Mouse (Mus musculus): Measurements from ENCODE around the gene Fgfr2. TPM values are rescaled to one million over a fixed set of nuclear protein-coding genes. Genes with fewer than 3 reads are reported as not detected.

Gene Fgfr2
- polyA plus RNA-seq, 1 experiment from 2014 or later: 34.1 TPM

GRCm38 (mm10) chr7:132742912-132743311 is 380.2 kb downstream of the Fgfr2 start:
- no peak overlapping the region for H3K4me3 ChIP-seq
- no peaks in the 10 kb centered on the region for H3K36me3 ChIP-seq
- H3K27ac ChIP-seq (ENCODE audit: poor library complexity, severe bottlenecking): no peak overlapping the region
- WGBS: 84% methylated on average over 5 of the region's 5 CpGs
- no peak overlapping the region for H3K9ac ChIP-seq
- H3K27me3 ChIP-seq (replicated peaks): no peaks in the 10 kb centered on the region
- peaks cover 18% of the 10 kb centered on the region for H3K4me1 ChIP-seq (replicated peaks)
- H3K4me2 ChIP-seq: no peak overlapping the region
- no peaks in the 10 kb centered on the region for H3K9me3 ChIP-seq (replicated peaks)
- no peak for ATAC-seq (ENCODE audit: insufficient number of reproducible peaks, low FRiP score)

DNA sequence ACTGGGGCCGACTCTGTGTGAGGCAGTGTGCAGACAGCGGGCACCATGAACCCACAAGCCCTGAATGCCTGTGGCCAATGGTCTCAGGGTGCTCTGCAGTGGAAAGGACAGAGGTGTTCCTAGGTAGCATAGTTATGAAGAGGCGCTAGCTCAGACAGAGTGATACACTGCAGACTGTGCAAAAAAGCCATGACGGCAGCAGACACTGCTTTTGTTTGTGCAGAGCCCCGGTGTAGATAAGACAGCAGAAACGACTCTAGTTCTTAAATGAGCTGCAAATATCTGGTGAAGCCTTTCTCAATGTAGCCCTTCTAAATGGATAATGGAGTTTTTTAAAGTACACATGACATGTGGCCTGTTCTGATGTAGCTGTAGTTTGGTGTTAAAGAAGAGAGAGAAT is 383.3 kb downstream of the Fgfr2 start:
- no peak overlapping the region for H3K4me3 ChIP-seq
- ATAC-seq (ENCODE audit: insufficient number of reproducible peaks, low FRiP score): peak; percentile 58
- 46% methylated on average over 6 of the region's 6 CpGs for WGBS
- peaks cover 46% of the 10 kb centered on the region for H3K4me1 ChIP-seq (replicated peaks)
- no peak overlapping the region for H3K4me2 ChIP-seq
- no peaks in the 10 kb centered on the region for H3K36me3 ChIP-seq
- H3K9ac ChIP-seq: no peak overlapping the region
- no peak overlapping the region; the same call in 1 of the 2 replicates for H3K27ac ChIP-seq (ENCODE audit: poor library complexity, severe bottlenecking)
- no peaks in the 10 kb centered on the region for H3K9me3 ChIP-seq (replicated peaks)
- H3K27me3 ChIP-seq (replicated peaks): no peaks in the 10 kb centered on the region

DNA sequence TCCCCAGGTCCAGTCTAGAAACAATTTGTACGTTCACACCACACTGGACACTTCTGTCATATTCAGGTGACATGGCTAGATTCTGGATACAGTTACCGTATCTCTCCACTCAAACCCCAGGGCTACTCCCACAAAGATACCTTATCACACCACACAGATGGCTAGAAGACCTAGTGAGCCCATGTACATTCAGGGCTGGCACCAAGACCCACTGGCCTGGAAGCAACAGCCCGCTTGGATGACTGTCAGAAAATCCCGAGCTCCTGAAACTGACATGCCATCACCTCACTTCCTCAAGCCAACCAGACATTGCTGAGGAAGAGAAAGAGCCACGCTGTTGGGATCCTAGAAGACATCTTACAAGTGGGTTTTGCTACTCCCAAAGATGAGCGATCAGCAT is 384.3 kb downstream of the Fgfr2 start:
- no peaks in the 10 kb centered on the region for H3K9me3 ChIP-seq (replicated peaks)
- 81% methylated on average over 6 of the region's 6 CpGs for WGBS
- no peak overlapping the region for H3K9ac ChIP-seq
- no peaks in the 10 kb centered on the region for H3K36me3 ChIP-seq
- no peak overlapping the region for H3K4me3 ChIP-seq
- H3K27ac ChIP-seq (ENCODE audit: poor library complexity, severe bottlenecking): no peak overlapping the region
- no peak overlapping the region for H3K4me2 ChIP-seq
- peaks cover 50% of the 10 kb centered on the region for H3K4me1 ChIP-seq (replicated peaks)
- no peak for ATAC-seq (ENCODE audit: insufficient number of reproducible peaks, low FRiP score)
- H3K27me3 ChIP-seq (replicated peaks): no peaks in the 10 kb centered on the region

DNA sequence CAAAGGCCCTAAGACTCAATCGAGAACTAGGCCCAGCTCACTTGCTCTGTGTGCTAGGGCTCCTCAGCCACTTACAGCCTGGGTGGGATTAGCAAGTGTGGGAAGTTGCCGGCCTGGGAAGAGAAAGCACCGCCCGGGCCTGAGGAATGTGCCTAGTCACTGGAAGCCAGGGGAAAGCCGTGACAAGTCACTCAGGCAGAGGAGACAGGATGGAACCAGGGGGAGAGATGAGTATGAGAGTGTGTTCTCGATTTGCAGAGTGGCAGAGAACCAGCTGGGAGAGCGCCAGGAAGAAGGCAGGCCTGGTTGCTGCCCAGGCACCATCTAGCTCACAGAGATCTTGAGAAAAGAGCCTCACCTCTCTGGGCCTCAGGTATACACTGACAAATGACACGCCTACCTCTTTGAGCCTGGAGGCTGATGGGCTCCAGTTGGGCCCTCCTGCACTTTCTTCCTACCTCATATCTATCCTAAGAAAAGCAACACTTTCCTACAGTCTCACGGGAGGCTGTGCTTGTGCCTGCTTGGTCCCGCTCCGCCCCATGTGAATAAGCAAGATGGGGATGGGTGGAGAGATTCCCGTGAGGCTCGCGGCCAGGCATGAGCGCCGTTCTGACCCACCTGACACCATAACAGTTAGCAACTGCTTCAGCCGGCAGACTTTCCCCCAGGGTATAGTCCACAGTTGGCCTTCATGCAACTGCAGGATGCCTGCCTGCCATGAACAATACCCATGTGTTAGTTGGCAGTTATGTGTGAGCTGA is 386.9 kb downstream of the Fgfr2 start:
- Histone ChIP-seq H3K36me3 (no peaks in the 10 kb centered on the region), H3K4me3 (no peak overlapping the region), H3K27me3 (replicated peaks) (no peaks in the 10 kb centered on the region), H3K27ac (ENCODE audit: poor library complexity, severe bottlenecking) (peak overlapping the region; percentile 31), H3K9ac (0 out of 2 replicates have a peak overlapping the region, but pooled peaks have one; percentile 34), H3K4me2 (no peak overlapping the region), H3K9me3 (replicated peaks) (no peaks in the 10 kb centered on the region), H3K4me1 (replicated peaks) (peaks cover 57% of the 10 kb centered on the region)
- WGBS: 54% methylated on average over 17 of the region's 17 CpGs
- ATAC-seq (ENCODE audit: insufficient number of reproducible peaks, low FRiP score): peak; percentile 33

DNA sequence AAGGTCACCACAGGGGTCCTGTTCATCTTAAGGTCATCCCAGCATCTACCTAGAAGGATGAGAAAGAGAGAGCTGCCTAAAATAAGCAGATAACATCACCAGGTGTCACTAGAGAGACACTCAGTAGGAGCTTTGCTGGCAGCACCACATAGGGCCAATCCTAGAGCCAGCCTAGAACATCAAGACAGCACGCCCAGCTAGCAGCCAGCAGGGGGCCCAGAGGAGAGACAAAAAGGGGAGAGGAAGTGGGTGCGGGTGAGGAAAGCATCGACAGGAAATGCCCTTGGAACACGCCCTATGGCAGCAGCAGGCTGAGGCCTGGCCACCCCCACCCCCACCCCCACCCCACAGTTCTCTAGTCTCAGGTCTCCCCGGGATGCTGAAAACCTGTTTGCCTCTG is 388.0 kb downstream of the Fgfr2 start:
- no peaks in the 10 kb centered on the region for H3K9me3 ChIP-seq (replicated peaks)
- H3K4me1 ChIP-seq (replicated peaks): peaks cover 54% of the 10 kb centered on the region
- H3K4me3 ChIP-seq: no peak overlapping the region
- ATAC-seq (ENCODE audit: insufficient number of reproducible peaks, low FRiP score): peak; percentile 34; the same call in 1 of the 2 replicates
- H3K36me3 ChIP-seq: no peaks in the 10 kb centered on the region
- no peak overlapping the region for H3K9ac ChIP-seq
- no peaks in the 10 kb centered on the region for H3K27me3 ChIP-seq (replicated peaks)
- no peak overlapping the region for H3K4me2 ChIP-seq
- 0 out of 2 replicates have a peak overlapping the region, but pooled peaks have one; percentile 31 for H3K27ac ChIP-seq (ENCODE audit: poor library complexity, severe bottlenecking)
- WGBS: 26% methylated on average over 5 of the region's 5 CpGs

DNA sequence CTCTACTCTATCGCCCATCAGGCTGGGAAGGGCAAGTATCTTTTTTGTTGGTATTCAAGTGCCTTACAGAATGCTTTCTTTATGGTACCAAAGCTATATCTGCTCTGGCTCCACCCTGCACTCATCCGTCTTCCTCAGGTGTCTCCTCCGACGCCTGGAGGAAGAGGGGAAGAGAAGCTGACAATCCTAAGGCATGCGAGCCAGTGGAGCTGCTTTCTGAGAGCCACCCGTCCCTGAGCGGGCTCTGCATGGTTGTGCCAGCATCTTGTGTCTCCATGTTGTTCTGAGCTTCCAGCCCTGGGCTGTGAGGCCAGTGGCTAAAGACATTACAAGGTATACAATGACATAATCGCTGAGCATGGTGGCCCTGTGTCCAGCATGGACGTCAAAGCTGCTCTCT is 388.9 kb downstream of the Fgfr2 start:
- Histone ChIP-seq H3K36me3 (no peaks in the 10 kb centered on the region), H3K4me1 (replicated peaks) (peaks cover 53% of the 10 kb centered on the region), H3K4me3 (no peak overlapping the region), H3K9ac (no peak overlapping the region), H3K27ac (ENCODE audit: poor library complexity, severe bottlenecking) (no peak overlapping the region), H3K27me3 (replicated peaks) (no peaks in the 10 kb centered on the region), H3K9me3 (replicated peaks) (no peaks in the 10 kb centered on the region), H3K4me2 (no peak overlapping the region)
- WGBS: 78% methylated on average over 9 of the region's 9 CpGs
- no peak for ATAC-seq (ENCODE audit: insufficient number of reproducible peaks, low FRiP score)

DNA sequence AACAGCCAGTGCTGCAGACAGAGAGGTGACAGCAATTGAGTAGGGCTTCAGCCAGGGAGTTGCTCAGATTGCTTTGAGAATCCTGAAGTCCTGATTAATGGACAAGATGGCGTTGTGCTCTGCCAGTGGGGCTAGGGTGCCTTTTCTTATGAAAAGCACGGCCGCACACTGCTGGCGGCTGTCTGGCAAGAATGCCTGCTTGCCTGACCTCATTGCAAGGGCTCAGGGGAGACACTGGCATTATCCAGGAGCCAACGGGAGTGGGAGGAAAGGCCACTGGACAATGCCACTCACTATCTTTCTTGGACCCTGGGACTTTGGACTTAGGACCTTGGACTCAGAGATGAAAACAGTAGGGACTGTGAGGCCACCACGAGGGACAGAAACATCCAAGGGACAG is 389.6 kb downstream of the Fgfr2 start:
- Histone ChIP-seq H3K27ac (ENCODE audit: poor library complexity, severe bottlenecking) (no peak overlapping the region), H3K9me3 (replicated peaks) (no peaks in the 10 kb centered on the region), H3K36me3 (no peaks in the 10 kb centered on the region), H3K27me3 (replicated peaks) (no peaks in the 10 kb centered on the region), H3K4me3 (no peak overlapping the region), H3K4me2 (no peak overlapping the region), H3K9ac (no peak overlapping the region), H3K4me1 (replicated peaks) (peaks cover 60% of the 10 kb centered on the region)
- WGBS: 70% methylated on average over 6 of the region's 6 CpGs
- no peak for ATAC-seq (ENCODE audit: insufficient number of reproducible peaks, low FRiP score)

- 82% methylated on average over 6 of the region's 6 CpGs for WGBS
- H3K9me3 ChIP-seq (replicated peaks): no peaks in the 10 kb centered on the region
- H3K27me3 ChIP-seq (replicated peaks): no peaks in the 10 kb centered on the region
- peaks cover 55% of the 10 kb centered on the region for H3K4me1 ChIP-seq (replicated peaks)
- no peak overlapping the region for H3K4me3 ChIP-seq
- H3K36me3 ChIP-seq: no peaks in the 10 kb centered on the region
- no peak for ATAC-seq (ENCODE audit: insufficient number of reproducible peaks, low FRiP score)
- H3K9ac ChIP-seq: no peak overlapping the region
- no peak overlapping the region for H3K4me2 ChIP-seq
- H3K27ac ChIP-seq (ENCODE audit: poor library complexity, severe bottlenecking): no peak overlapping the region
Observed at GRCm38 (mm10) chr7:132732136-132732789, 390.9 kb downstream of the Fgfr2 start.

DNA sequence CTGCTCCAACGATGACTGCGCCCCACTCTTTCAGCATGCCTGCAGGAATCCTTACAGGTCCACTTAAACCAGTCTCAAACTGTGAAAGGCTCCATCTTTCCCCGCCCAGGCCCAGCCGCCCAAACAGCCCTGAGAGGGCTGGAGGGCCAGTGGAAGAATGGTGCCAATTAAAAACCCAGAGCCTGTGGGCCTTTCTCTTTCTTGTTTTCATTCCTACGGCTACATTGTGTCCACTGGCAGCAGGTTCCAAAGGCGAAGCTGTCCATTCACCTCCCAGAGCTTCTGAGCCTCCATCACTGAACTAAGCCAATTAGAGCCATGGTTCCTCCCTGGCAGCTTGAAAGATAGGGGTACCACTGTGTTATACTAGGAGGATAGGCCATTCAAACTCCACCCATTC is 391.6 kb downstream of the Fgfr2 start:
- ATAC-seq (ENCODE audit: insufficient number of reproducible peaks, low FRiP score): no peak
- no peaks in the 10 kb centered on the region for H3K36me3 ChIP-seq
- WGBS: 79% methylated on average over 6 of the region's 6 CpGs
- no peak overlapping the region for H3K4me2 ChIP-seq
- no peaks in the 10 kb centered on the region for H3K9me3 ChIP-seq (replicated peaks)
- peaks cover 53% of the 10 kb centered on the region for H3K4me1 ChIP-seq (replicated peaks)
- no peak overlapping the region for H3K27ac ChIP-seq (ENCODE audit: poor library complexity, severe bottlenecking)
- H3K27me3 ChIP-seq (replicated peaks): no peaks in the 10 kb centered on the region
- H3K4me3 ChIP-seq: no peak overlapping the region
- H3K9ac ChIP-seq: no peak overlapping the region

- Histone ChIP-seq H3K4me2 (no peak overlapping the region), H3K4me1 (replicated peaks) (peaks cover 47% of the 10 kb centered on the region), H3K4me3 (no peak overlapping the region), H3K27me3 (replicated peaks) (no peaks in the 10 kb centered on the region), H3K9ac (no peak overlapping the region), H3K27ac (ENCODE audit: poor library complexity, severe bottlenecking) (no peak overlapping the region), H3K36me3 (no peaks in the 10 kb centered on the region), H3K9me3 (replicated peaks) (no peaks in the 10 kb centered on the region)
- WGBS: 82% methylated on average over 7 of the region's 7 CpGs
- no peak for ATAC-seq (ENCODE audit: insufficient number of reproducible peaks, low FRiP score)
Observed at GRCm38 (mm10) chr7:132730510-132730909, 392.6 kb downstream of the Fgfr2 start.

GRCm38 (mm10) chr7:132729093-132729831 is 393.9 kb downstream of the Fgfr2 start:
- ATAC-seq (ENCODE audit: insufficient number of reproducible peaks, low FRiP score): no peak
- 74% methylated on average over 4 of the region's 4 CpGs for WGBS
- Histone ChIP-seq H3K27me3 (replicated peaks) (no peaks in the 10 kb centered on the region), H3K9ac (no peak overlapping the region), H3K36me3 (no peaks in the 10 kb centered on the region), H3K9me3 (replicated peaks) (no peaks in the 10 kb centered on the region), H3K4me3 (no peak overlapping the region), H3K4me2 (no peak overlapping the region), H3K4me1 (replicated peaks) (peaks cover 50% of the 10 kb centered on the region), H3K27ac (ENCODE audit: poor library complexity, severe bottlenecking) (no peak overlapping the region)
